Mouse (Mus musculus) lung, adult 2 months (tissue): ENCODE results near the gene Anxa7.

Experiments used
- CTCF ChIP-seq: fragments of 200-500 bp; IDR thresholded peaks from 2 replicates; pipeline ENCODE4 v1.5.1; 2011; ENCODE audit warnings: mild to moderate bottlenecking, low read length, control low read depth; ENCODE audit not compliant: insufficient read depth
- POLR2A ChIP-seq: fragments of 200-500 bp; IDR thresholded peaks from 2 replicates; pipeline ENCODE4 v1.6.1; 2011; ENCODE audit warnings: low read depth, mild to moderate bottlenecking, control low read depth, low read length, borderline replicate concordance; ENCODE audit errors: extremely low read depth

GRCm38 (mm10) chr14:20508424-20508823, 28.5 kb upstream of the Anxa7 start:
- no peak for TF ChIP-seq POLR2A
- TF ChIP-seq CTCF = no peak
